Mouse (Mus musculus) small intestine, adult 2 months (tissue): ENCODE results near the gene Cnpy3. TPM values are rescaled to one million over a fixed set of nuclear protein-coding genes. Genes with fewer than 3 reads are reported as not detected.
A peak's percentile ranks its signal among the peaks of the same experiment; 100 is the strongest.

Experiments used
- H3K27ac ChIP-seq: fragments of 200-500 bp; 2 replicates; pipeline ENCODE4 v1.5.1; 2012; ENCODE audit warnings: low read depth, low read length, control low read depth, inconsistent platforms; ENCODE audit not compliant: insufficient read depth
- H3K27me3 ChIP-seq: fragments of 200-500 bp; 2 replicates; pipeline ENCODE4 v1.6.1; 2012; ENCODE audit warnings: mild to moderate bottlenecking, moderate library complexity, low read length, inconsistent platforms; ENCODE audit not compliant: control insufficient read depth, insufficient read depth
- H3K36me3 ChIP-seq: fragments of 200-500 bp; 2 replicates; pipeline ENCODE4 v1.6.1; 2012; ENCODE audit warnings: mild to moderate bottlenecking, low read length, control low read depth, inconsistent platforms; ENCODE audit not compliant: control insufficient read depth, insufficient read depth
- H3K4me1 ChIP-seq: fragments of 200-500 bp; 2 replicates; pipeline ENCODE4 v1.6.1; 2012; ENCODE audit warnings: low read length, inconsistent platforms, mixed read lengths; ENCODE audit not compliant: control insufficient read depth, insufficient read depth, insufficient read length
- H3K4me3 ChIP-seq: fragments of 200-500 bp; 2 replicates; pipeline ENCODE4 v1.5.1; 2012; ENCODE audit warnings: low read depth, mild to moderate bottlenecking, control low read depth, inconsistent platforms, low read length, moderate library complexity
- CTCF ChIP-seq: fragments of 200-500 bp; IDR thresholded peaks from 2 replicates; pipeline ENCODE4 v1.5.1; 2012; ENCODE audit warnings: low read depth, mild to moderate bottlenecking, control low read depth, inconsistent platforms, low read length, moderate library complexity, mixed read lengths; ENCODE audit not compliant: insufficient replicate concordance, insufficient read length; ENCODE audit errors: extremely low read depth
- POLR2A ChIP-seq: fragments of 200-500 bp; IDR thresholded peaks from 2 replicates; pipeline ENCODE4 v1.6.1; 2012; ENCODE audit warnings: low read depth, mild to moderate bottlenecking, control low read depth, inconsistent platforms, low read length, moderate library complexity
- WGBS: fragments of 180-500 bp; shearing (Covaris S2); methylation state at CpG from one replicate; pipeline ENCODE4 v1.1.7; 2018; 5-methylcytosine and 5-hydroxymethylcytosine counted together
- polyA plus RNA-seq: library from polyadenylated mRNA; depleted of rRNA; stranded (reverse); fragments of >200 nt; gene quantifications from 2 replicates; pipeline ENCODE4 v1.2.3, GENCODE M21; 2012

Cnpy3 gene
- polyA plus RNA-seq, 1 experiment: 23.7 TPM

GRCm38 (mm10) chr17:46714756-46715481, 37.1 kb downstream of the Cnpy3 start:
- no peak overlapping the region for H3K27ac ChIP-seq
- H3K4me3 ChIP-seq: no peak overlapping the region
- H3K4me1 ChIP-seq: peaks cover 3% of the 10 kb centered on the region; the same call in 1 of the 2 replicates
- 91% methylated on average over 11 of the region's 11 CpGs for WGBS
- TF ChIP-seq POLR2A (no peak), CTCF (no peak)
- H3K27me3 ChIP-seq: no peaks in the 10 kb centered on the region
- H3K36me3 ChIP-seq: peaks cover 24% of the 10 kb centered on the region

DNA sequence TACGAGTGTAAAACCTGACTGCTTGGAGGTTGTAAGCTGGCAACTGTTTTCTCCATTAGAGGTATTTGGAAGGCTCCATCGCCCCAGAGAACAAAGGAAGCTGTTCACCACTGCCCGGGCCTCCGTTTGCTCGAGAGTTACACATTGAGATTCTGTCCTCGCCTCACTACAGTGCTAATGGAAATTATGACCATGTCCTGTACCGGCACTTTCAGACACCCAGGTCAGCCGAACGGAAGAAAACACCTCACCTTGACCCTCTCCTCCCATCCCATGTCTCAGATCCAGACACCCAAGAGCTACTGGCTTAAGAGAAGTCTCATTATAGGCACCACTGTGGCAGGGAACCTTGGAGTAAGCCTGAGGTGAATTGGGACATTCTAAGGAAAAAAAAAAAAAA, 38.2 kb downstream of the Cnpy3 start:
- WGBS: 88% methylated on average over 9 of the region's 9 CpGs
- TF ChIP-seq CTCF (no peak), POLR2A (no peak)
- peaks cover 22% of the 10 kb centered on the region for H3K36me3 ChIP-seq
- no peak overlapping the region for H3K4me3 ChIP-seq
- H3K27ac ChIP-seq: no peak overlapping the region
- peaks cover 3% of the 10 kb centered on the region; the same call in 1 of the 2 replicates for H3K4me1 ChIP-seq
- H3K27me3 ChIP-seq: no peaks in the 10 kb centered on the region

GRCm38 (mm10) chr17:46712442-46712841, 39.6 kb downstream of the Cnpy3 start:
- no peaks in the 10 kb centered on the region for H3K27me3 ChIP-seq
- H3K4me1 ChIP-seq: peaks cover 3% of the 10 kb centered on the region; the same call in 1 of the 2 replicates
- TF ChIP-seq CTCF (no peak), POLR2A (no peak)
- peak overlapping the region; percentile 92 for H3K4me3 ChIP-seq
- no peak overlapping the region for H3K27ac ChIP-seq
- 18% methylated on average over 7 of the region's 7 CpGs for WGBS
- peaks cover 21% of the 10 kb centered on the region for H3K36me3 ChIP-seq

- peaks cover 3% of the 10 kb centered on the region; the same call in 1 of the 2 replicates for H3K4me1 ChIP-seq
- H3K27me3 ChIP-seq: no peaks in the 10 kb centered on the region
- TF ChIP-seq POLR2A (no peak), CTCF (no peak)
- H3K4me3 ChIP-seq: peak overlapping the region; percentile 92
- H3K27ac ChIP-seq: peak overlapping the region; percentile 14
- peaks cover 21% of the 10 kb centered on the region for H3K36me3 ChIP-seq
- WGBS: under 1% methylated on average over 76 of the region's 76 CpGs
These were observed 40.3 kb downstream of the Cnpy3 start for GRCm38 (mm10) chr17:46711612-46712271.

GRCm38 (mm10) chr17:46710959-46711597, 40.9 kb downstream of the Cnpy3 start, which contains the start of gene Pex6:
Gene Pex6 (plus strand): TSS chr17:46711463.
- TF ChIP-seq POLR2A: peak; percentile 55; the same call in 1 of the 2 replicates
- no peak for TF ChIP-seq CTCF
- Histone ChIP-seq H3K36me3 (peaks cover 17% of the 10 kb centered on the region), H3K27ac (peak within 1 kb of the TSS; percentile 38), H3K27me3 (no peaks in the 10 kb centered on the region), H3K4me3 (peak within 1 kb of the TSS; percentile 92), H3K4me1 (peaks cover 3% of the 10 kb centered on the region; the same call in 1 of the 2 replicates)
- 5% methylated on average over 36 of the region's 36 CpGs for WGBS

GRCm38 (mm10) chr17:46706375-46707089, 45.5 kb downstream of the Cnpy3 start:
- H3K27me3 ChIP-seq: no peaks in the 10 kb centered on the region
- H3K4me3 ChIP-seq: no peak overlapping the region
- WGBS: 93% methylated on average over 14 of the region's 14 CpGs
- peaks cover 10% of the 10 kb centered on the region for H3K4me1 ChIP-seq
- no peaks in the 10 kb centered on the region for H3K36me3 ChIP-seq
- TF ChIP-seq CTCF (no peak), POLR2A (no peak)
- no peak overlapping the region for H3K27ac ChIP-seq
